Mouse (Mus musculus) inflammation-experienced regulatory T-cells, adult 6 months (primary cell): ENCODE data around the gene Syn3. TPM values are rescaled to one million over a fixed set of nuclear protein-coding genes. Genes with fewer than 3 reads are reported as not detected.

Experiments used
- ATAC-seq: one replicate; pipeline ENCODE4 v1.8.0; 2017
- polyA plus RNA-seq, 3 experiments: library from polyadenylated mRNA; unstranded; fragments of 100-300 nt; shearing (Covaris generic); gene quantifications; one replicate each; pipeline ENCODE4 v1.2.1; 2017

Syn3 gene
- polyA plus RNA-seq, 3 experiments from 2014 or later = not detected

DNA sequence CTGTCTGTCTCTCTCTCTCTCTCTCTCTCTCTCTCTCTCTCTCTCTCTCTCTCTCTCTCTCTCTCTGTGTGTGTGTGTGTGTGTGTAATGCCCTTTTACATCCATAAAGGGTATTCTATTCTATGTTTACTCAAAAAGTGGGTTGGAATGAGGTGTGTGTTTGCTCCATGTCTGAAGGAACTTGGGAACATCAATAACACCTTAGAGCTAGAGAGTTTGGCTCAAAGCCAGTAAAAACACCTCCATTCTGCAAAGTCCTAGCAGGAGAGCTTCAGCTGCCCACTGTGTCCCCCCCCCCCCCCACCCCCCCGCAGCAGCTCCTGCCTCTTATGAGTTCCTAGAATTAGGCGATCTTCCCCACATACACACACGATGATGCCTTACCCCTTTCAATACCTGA lies 161.5 kb downstream of the Syn3 start:
- ATAC-seq = no peak

- no peak for ATAC-seq
These were observed 162.2 kb downstream of the Syn3 start for GRCm38 (mm10) chr10:86336506-86336905.

DNA sequence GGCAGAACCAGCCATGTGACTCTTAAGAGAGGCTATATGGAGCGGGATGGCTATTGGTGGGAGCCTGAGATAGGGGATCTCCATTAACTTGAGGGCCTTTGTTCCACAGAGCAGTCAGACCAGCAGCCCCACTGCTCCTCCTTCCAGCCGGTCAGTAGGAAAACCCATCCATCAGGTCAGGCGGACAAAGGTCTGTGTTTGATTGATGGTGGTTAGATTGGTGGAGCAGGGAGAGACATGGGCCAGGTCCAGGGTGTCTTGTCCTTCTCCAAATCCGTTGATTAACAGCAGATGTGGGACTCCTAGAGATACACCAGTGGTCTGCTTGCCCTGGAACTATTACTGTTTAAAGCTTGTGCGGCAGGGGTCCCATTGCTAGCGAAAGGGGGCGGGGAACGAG lies 164.1 kb downstream of the Syn3 start:
- ATAC-seq = no peak

GRCm38 (mm10) chr10:86332942-86333341 lies 165.8 kb downstream of the Syn3 start:
- no peak for ATAC-seq

GRCm38 (mm10) chr10:86331681-86332281 lies 166.9 kb downstream of the Syn3 start:
- no peak for ATAC-seq

DNA sequence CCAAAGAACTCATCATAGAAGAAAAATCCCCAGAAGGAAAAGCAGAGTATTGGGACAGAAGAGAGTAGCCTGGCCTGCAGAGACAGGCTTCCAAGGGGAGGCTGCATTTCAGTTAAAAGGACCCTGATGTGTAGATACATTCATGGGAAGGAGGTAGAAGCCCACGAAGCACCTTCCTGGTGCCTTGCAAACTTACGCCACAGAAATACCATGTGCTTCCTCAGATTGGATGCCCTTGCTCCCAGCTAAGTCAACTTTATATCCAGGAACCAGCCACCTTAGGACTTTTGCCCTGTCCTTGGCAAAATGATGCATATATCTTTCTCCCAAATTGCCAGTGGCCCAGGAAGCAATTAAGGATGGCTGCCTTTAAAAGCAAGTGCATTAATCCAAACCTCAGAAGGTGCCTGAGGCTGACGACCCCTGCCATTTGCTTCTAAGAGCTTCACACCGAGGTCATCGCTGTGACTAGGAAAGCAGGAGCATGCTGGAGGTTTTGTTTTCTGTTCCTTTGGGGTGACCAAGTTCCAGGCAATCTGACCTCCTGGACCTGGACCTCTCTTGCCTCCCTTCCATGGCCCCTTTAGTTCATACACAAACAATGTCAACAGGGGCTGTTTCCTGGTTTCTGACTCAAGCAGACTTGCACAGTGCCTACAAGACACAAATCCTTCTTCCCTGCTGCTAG lies 167.6 kb downstream of the Syn3 start:
- ATAC-seq = no peak

DNA sequence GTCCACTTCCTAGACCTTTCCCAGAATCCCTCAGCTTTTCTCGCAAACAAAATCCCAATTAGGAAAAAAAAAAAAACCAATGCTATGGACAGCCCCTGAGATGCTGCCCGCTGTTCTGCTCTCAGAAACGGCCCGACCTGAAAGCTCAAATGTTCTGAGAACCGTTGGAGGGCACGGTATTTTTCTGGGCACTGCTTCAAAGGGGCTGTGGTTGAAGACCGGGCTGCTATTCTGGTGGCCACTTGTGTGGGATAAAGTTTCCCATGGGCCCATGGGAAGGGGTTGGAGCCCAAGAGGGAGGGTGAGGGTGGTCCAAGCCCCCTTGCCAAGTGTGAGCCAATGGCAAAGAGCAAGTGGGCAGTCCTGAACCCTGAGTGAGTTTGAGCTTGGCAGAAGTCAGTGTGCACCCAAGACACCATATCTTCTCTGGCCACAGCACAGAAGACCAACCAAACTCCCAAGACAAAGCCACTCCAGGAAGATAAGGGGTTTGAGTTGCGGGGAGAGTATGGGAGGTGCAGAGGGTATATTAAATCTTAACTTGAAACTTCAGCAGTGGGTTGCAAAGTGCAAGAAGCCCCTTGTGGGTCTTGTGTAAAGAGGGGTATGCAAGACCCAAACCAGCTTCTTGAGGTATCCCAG lies 169.3 kb downstream of the Syn3 start:
- no peak for ATAC-seq

DNA sequence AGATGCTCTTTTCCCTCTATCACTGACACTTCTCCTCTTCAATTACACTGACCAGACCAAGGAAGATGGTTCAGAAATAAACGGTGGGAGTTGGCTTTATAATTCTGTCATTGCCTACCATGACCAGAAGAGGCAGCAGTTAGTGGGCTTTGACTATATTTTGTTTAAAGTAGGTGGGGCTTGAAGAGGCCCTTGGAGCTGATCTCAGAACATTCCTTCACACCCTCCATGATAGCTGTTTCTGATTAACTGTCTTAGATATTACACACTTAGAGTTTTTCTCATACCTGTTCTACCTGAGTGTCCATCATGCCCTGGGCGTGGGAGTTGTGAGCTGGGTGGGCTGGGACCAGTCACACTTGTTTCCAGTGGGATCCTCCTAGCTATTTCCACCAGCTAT lies 170.0 kb downstream of the Syn3 start:
- no peak for ATAC-seq

- no peak for ATAC-seq
These were observed 170.6 kb downstream of the Syn3 start for GRCm38 (mm10) chr10:86328143-86328542.

DNA sequence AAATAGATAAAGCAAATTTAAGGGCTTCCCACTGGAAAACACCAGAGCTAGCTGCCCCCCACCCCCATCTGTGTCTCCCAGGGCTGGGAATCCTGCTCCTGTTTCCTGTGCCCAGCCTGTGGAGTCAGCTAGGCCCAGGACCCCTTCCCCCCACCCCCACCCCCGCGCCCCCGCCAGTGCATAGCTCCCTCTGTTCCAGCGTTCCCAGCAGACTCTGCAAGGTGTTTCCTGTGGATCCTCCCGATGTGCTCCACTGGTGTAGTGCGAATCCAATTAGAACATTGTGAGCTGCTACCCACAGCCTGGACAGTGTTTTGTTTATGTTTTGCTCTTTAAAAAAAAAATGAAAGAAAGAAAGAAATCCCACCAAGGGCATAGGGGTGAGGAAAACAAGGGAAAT lies 173.4 kb downstream of the Syn3 start:
- ATAC-seq = no peak

DNA sequence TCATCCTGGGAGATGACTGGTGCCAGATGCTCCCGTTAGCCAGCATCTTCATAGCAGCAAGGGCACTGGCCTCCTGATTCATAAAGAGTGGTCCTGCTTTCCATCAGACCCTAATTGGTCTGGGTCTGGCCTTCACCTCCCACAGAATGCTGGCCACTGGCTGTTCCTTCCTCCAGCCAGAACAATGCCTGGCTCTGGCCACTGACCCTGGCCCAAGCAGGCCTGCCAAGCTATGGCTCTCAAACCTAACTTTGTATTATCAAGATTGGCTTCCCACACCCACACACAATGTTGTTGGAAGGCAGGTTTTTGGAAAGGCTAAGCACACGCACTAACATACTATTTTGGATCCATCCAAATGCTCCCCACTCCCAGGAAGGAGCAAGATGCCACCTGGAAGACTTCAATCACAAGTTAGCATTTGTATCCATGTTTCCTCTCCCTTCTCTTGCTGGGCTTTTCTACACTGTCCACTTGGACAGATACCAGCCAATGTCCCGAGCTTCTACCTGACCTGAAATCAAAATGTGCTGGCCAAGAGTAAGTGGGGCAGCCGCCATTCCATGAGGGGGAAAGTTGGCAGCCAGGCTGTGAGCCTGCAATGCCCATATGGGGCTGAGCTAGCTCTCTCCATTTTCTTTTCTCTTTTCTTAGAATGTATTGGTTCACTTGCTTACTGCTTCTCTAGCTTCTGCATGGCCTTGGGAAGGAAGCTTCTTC lies 175.3 kb downstream of the Syn3 start:
- ATAC-seq = no peak

GRCm38 (mm10) chr10:86322006-86322405 lies 176.7 kb downstream of the Syn3 start:
- no peak for ATAC-seq

- no peak for ATAC-seq
These were observed 177.5 kb downstream of the Syn3 start for GRCm38 (mm10) chr10:86321194-86321593.

GRCm38 (mm10) chr10:86320204-86320603 lies 178.5 kb downstream of the Syn3 start:
- no peak for ATAC-seq

DNA sequence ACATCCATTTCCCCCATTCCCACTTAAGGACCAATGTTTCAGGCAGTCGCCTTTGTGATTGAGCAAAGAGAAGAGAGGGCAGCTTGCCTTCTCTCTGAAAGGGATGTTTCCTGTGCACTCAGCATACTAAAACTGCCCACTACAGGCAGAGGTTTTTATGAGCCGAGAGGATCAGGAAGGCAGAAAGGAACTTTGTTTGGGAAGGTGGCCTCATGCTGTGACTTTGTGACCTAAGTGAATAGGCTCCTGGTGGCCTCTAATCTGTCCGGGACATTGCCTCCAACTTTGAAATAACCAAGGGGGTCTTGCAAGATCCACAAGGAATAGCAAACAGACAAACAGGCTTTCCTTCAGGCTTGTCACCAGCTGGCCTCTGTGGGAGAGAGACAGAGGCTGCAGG lies 179.2 kb downstream of the Syn3 start:
- no peak for ATAC-seq

DNA sequence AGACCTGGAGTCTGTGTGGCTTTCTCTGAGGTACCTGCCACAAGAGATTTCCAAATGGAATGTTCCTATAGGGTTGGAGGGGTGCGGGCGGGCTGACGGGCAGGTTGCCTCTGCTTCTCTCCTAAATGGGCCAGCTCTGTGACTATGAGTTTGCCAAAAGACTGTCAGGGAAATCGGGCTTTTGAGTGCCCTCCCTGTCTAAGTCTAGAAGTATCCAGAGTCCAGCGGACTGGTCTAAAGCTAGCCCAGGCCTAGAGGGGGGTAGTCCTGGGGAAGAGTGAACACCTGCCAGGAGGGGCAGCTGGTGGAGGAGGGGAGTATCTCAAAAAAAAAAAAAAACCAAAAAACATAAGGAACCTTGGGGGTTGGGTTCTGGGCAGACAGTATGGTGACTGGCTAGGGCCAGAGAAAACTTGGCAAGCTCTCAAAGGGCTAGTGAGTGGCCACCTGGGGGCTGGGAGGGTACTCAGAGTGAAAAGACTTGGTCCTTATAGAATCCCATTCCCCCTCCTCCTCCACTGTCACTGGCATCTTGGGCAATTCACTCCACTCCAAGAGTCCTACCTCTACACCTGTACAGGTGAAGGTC lies 180.1 kb downstream of the Syn3 start:
- no peak for ATAC-seq

- ATAC-seq = no peak
These were observed 181.1 kb downstream of the Syn3 start for GRCm38 (mm10) chr10:86317633-86318032.

- no peak for ATAC-seq
These were observed 183.2 kb downstream of the Syn3 start for GRCm38 (mm10) chr10:86315513-86315912.

GRCm38 (mm10) chr10:86313448-86313847 lies 185.2 kb downstream of the Syn3 start:
- no peak for ATAC-seq

GRCm38 (mm10) chr10:86312976-86313375 lies 185.7 kb downstream of the Syn3 start:
- no peak for ATAC-seq

DNA sequence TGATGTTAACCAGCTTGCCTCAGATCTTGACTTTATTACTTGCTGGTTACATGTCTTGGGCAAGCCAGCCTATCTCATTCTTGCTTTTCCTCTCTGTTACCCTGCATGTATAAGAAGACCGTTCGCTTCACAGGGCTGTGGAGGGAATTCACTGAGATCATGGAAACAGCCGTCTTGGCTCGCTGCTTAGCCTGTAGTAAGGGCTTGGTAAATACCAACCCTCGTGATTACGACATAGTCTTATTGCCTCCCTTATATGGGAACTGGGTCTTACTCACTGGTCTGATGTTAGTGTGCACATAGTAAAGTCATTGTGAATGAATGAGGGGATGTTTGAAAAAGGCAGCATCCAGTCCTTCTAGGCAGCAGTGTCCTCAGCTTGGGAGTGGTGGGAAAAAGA lies 188.2 kb downstream of the Syn3 start:
- no peak for ATAC-seq

DNA sequence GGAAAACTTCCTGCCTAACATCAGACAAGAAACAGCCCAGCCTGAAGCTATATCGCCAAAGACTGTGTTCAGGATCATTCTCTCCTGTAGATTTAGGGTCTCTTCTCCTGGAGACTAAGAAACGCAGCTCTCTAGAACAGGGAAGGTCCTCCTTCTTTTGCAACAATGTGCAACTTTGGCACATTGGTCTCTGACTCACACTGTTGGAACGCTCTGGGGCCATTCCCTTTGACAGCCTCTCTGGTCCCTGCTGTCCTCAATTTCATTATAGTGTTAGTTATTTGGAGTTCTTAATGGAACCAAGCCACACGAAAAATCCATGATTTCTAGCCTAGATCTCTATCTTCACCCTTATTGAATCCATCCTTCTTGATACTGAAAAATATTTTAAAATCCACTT lies 191.5 kb downstream of the Syn3 start:
- ATAC-seq = no peak

DNA sequence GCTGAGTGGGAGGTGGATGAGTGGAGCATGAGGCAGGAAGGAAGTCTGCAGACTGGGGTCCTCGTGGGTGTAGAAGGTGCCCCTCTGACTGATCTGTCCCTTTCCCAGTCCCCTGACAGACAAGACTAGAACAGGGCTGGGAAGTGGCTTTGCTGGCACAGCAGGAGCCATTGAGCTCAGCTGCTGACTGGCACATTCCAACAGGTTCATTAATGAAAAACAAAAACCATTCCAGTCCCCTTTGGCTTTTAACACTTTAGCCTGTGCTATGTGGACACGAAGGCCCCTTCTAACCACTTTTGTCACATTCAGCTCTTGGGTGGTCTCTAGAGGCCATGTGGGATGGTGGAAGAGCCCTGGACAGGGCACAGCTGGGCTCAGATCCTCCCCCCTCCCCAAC lies 194.1 kb downstream of the Syn3 start:
- ATAC-seq = no peak
